Mouse (Mus musculus) heart, postnatal 0 days (tissue): ENCODE measurements at regions not wholly inside any gene's neighbourhood (a gene's known extent, or its start where the extent isn't known, plus 50 kb on each side); places are given as distances from the start of the nearest gene placed in this dataset.

Experiments used
- ATAC-seq: fragments of 200-750 bp; cut with Nextera tagmentation; 2 replicates; pipeline ENCODE4 v1.8.0; 2017; ENCODE audit warnings: low read depth, moderate number of reproducible peaks, moderate library complexity; ENCODE audit not compliant: insufficient read depth
- DNase-seq: peaks from one replicate; pipeline ENCODE4 v3.0.0-alpha.2; 2016; ENCODE audit warnings: low spot score
- H3K27ac ChIP-seq: fragments of 300-500 bp; sonication (generic); 2 replicates; pipeline ENCODE4 v1.5.1; 2014; ENCODE audit warnings: low read depth, mild to moderate bottlenecking
- H3K27me3 ChIP-seq: fragments of 300-500 bp; sonication (generic); 2 replicates; pipeline ENCODE4 v1.6.1; 2014; ENCODE audit warnings: low read length, mixed read lengths; ENCODE audit not compliant: control insufficient read depth, insufficient read depth
- H3K36me3 ChIP-seq: fragments of 300-500 bp; sonication (generic); replicated peaks from 2 replicates; pipeline ENCODE4 v1.6.1; 2014; ENCODE audit warnings: low read length, mixed read lengths; ENCODE audit not compliant: control insufficient read depth, insufficient read depth
- H3K4me1 ChIP-seq: fragments of 300-500 bp; sonication (generic); 2 replicates; pipeline ENCODE4 v1.6.1; 2014; ENCODE audit warnings: antibody characterized with exemption; ENCODE audit not compliant: control insufficient read depth, insufficient read depth
- H3K4me2 ChIP-seq: fragments of 300-500 bp; sonication (generic); 2 replicates; pipeline ENCODE4 v1.6.1; 2014; ENCODE audit warnings: low read depth, mild to moderate bottlenecking, low read length, moderate library complexity
- H3K4me3 ChIP-seq: fragments of 300-500 bp; sonication (generic); 2 replicates; pipeline ENCODE4 v1.5.1; 2014; ENCODE audit warnings: low read depth, low read length
- H3K9ac ChIP-seq: fragments of 300-500 bp; sonication (generic); replicated peaks from 2 replicates; pipeline ENCODE4 v1.6.1; 2014; ENCODE audit warnings: low read depth, low read length, mixed read lengths
- H3K9me3 ChIP-seq: fragments of 300-500 bp; sonication (generic); replicated peaks from 2 replicates; pipeline ENCODE4 v1.6.1; 2016; ENCODE audit warnings: low read length; ENCODE audit not compliant: control insufficient read depth
- CTCF ChIP-seq: IDR thresholded peaks from 2 replicates; pipeline ENCODE4 v1.5.1; 2016; ENCODE audit warnings: antibody characterized with exemption, control low read depth, low read depth
- EP300 ChIP-seq: IDR thresholded peaks from 2 replicates; pipeline ENCODE4 v1.6.1; 2016; ENCODE audit warnings: antibody characterized with exemption, low read depth
- WGBS: fragments of 180-500 bp; shearing (Covaris S2); extraction: QIAGEN DNeasy Blood & Tissue Kit; methylation state at CpG from one replicate; pipeline ENCODE4 v1.1.7; 2014; 5-methylcytosine and 5-hydroxymethylcytosine counted together

DNA sequence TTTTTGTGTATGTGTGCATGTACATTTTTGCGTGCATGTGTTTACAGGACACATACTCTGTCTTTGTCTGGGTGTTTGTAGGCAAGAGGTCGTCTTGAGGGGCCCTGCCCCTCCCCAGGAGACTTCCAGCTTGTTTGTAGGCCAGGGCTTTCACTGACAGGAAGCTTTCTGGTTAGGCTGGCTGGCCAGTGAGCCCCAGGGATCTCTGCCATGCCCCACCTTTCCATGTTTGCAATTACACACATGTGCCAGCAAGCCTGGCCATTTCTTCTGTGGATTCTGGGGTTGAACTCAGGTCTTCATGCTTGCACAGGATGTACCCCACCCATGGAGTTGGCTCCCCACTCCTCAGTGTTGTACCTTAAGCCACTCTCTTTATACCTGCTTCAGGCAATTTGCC is 166.4 kb downstream of the Gm11077 start:
- H3K9ac ChIP-seq = no peak overlapping the region
- no peak overlapping the region for H3K4me3 ChIP-seq
- H3K27me3 ChIP-seq = no peaks in the 10 kb centered on the region
- no peak for DNase-seq
- H3K4me1 ChIP-seq = no peaks in the 10 kb centered on the region
- H3K36me3 ChIP-seq = no peaks in the 10 kb centered on the region
- H3K9me3 ChIP-seq = no peaks in the 10 kb centered on the region
- WGBS = 56% methylated on average over 2 of the region's 2 CpGs
- H3K27ac ChIP-seq = no peak overlapping the region
- H3K4me2 ChIP-seq = no peak overlapping the region
- no peak for ATAC-seq
- TF ChIP-seq CTCF = no peak
- no peak for TF ChIP-seq EP300

DNA sequence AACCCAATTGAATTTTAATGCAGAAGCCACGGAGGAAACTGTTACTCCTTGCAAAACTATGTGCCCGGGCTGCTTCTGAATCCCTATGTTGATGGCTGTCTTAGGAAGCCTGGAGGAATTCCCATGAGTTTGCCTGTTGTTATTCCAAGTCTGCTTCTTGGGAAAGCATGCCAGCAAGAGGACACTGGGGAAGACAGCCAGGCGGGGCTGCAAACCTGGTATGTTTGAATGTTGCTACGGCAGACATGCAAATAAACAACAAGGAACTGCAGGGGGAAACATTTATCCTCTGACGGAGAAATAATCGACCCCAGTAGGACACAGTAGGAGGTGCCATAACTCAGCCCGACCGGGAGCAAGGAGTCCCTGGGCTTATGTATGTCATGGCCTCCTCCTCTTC is 168.0 kb downstream of the Gm11077 start:
- TF ChIP-seq EP300 (no peak), CTCF (no peak)
- ATAC-seq (no peak), DNase-seq (no peak)
- no peaks in the 10 kb centered on the region for H3K27me3 ChIP-seq
- no peak overlapping the region for H3K4me3 ChIP-seq
- H3K9ac ChIP-seq = no peak overlapping the region
- no peak overlapping the region for H3K27ac ChIP-seq
- no peaks in the 10 kb centered on the region for H3K36me3 ChIP-seq
- 32% methylated on average over 8 of the region's 8 CpGs for WGBS
- H3K4me1 ChIP-seq = no peaks in the 10 kb centered on the region
- H3K9me3 ChIP-seq = no peaks in the 10 kb centered on the region
- 0 out of 2 replicates have a peak overlapping the region, but pooled peaks have one; percentile 8 for H3K4me2 ChIP-seq

DNA sequence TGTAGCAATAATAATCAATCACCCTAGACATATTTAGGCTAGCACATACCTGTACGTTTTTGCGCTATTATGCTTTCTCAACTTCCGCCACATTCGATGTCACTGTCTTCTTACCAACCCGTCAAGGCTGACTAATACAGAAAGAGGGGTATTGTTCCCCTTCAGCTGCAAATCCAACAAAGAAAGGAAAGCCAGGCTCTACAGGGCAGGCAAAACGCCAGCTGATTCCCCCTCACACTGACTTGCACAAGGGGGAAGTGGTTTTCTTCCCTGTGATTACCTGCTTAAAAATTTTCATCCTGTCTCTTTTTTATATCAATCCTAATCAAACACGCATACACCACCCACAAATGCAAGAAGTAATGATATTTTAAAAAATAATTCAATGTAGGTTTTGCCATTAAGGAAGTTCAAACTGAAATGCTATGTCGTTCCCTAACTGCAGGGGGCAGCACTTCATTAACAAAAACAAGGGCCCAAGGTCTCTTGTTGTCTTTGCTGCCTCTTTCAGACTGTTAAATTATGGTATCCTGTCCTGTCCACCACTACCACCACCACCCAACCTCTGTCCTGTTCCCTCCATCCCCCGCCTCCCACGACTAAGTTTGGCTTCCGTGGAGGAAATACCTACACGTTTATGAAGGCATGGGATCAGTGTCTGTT is 195.4 kb downstream of the Gm11077 start:
- TF ChIP-seq CTCF = peak; percentile 65
- TF ChIP-seq EP300 = no peak
- Histone ChIP-seq H3K4me3 (no peak overlapping the region), H3K27me3 (no peaks in the 10 kb centered on the region), H3K9ac (no peak overlapping the region), H3K4me2 (no peak overlapping the region), H3K4me1 (no peaks in the 10 kb centered on the region), H3K9me3 (no peaks in the 10 kb centered on the region), H3K27ac (no peak overlapping the region), H3K36me3 (no peaks in the 10 kb centered on the region)
- ATAC-seq = no peak
- WGBS = 55% methylated on average over 12 of the region's 12 CpGs
- peak; percentile 55 for DNase-seq

DNA sequence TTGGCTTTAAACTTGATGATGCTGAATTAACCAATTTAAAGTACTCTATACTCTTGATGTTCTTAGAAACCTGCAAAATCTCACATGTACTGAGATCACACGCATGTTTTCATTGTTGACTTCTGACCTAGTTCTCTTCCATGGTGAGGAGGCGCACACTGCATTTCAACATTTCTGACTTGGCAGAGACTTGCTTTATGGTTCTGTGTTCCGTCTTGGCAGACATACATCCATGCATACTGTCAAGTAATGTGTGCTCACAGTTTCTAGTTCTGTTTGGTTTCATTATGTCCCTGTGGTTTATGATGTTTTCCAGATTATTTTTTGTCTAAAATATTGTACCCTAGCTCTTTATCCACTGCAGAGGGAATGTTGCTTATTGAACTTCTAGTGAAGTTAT is 198.5 kb downstream of the Gm11077 start:
- H3K9me3 ChIP-seq = no peaks in the 10 kb centered on the region
- H3K4me1 ChIP-seq = no peaks in the 10 kb centered on the region
- no peak overlapping the region for H3K9ac ChIP-seq
- no peaks in the 10 kb centered on the region for H3K27me3 ChIP-seq
- no peak overlapping the region for H3K4me2 ChIP-seq
- no peak overlapping the region for H3K27ac ChIP-seq
- ATAC-seq (no peak), DNase-seq (no peak)
- WGBS = 73% methylated on average over 3 of the region's 3 CpGs
- TF ChIP-seq CTCF (no peak), EP300 (no peak)
- no peaks in the 10 kb centered on the region for H3K36me3 ChIP-seq
- no peak overlapping the region for H3K4me3 ChIP-seq

DNA sequence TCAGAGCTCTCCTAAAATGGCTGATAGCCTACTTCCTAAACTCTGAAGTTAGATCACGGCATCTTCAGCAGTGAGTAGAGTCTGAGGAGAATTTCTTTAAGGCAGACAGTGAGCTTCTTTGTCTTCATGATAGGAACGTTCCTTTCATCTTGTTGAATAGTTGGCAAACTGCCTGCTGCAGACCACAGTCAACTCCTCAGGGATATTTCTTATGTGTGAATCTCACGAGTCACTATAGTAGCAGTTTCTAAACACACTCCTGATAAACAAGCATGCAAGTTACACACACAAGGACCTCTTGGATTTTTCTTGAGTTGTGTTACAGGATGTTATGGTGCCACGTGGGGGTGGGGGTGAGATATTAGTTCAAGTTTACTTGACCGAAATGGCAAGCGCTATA is 205.2 kb downstream of the Gm11077 start:
- DNase-seq (no peak), ATAC-seq (no peak)
- no peaks in the 10 kb centered on the region for H3K4me1 ChIP-seq
- H3K27ac ChIP-seq = no peak overlapping the region
- no peak overlapping the region for H3K4me3 ChIP-seq
- H3K36me3 ChIP-seq = no peaks in the 10 kb centered on the region
- 61% methylated on average over 6 of the region's 6 CpGs for WGBS
- H3K4me2 ChIP-seq = no peak overlapping the region
- H3K9ac ChIP-seq = no peak overlapping the region
- TF ChIP-seq CTCF (no peak), EP300 (no peak)
- H3K27me3 ChIP-seq = no peaks in the 10 kb centered on the region
- no peaks in the 10 kb centered on the region for H3K9me3 ChIP-seq

DNA sequence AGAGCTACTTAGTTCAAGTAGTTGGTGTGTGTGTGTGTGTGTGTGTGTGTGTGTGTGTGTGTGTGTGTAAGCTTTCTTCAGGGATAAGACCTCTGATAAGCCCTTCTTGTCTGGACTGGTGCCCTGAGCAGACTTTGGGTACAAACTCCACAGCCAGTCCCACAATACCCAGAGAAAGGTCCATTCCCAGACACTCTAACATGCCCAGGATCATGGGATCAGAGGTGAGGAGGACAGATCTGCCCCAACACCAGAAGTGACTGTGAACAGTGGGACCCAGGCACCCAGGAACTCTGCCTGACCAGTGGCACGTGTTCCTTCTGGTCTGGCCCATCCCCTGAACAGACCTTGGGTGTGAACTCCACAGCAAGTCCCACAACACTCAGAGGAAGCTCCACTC is 208.9 kb downstream of the Gm11077 start:
- H3K9me3 ChIP-seq = no peaks in the 10 kb centered on the region
- no peak overlapping the region for H3K27ac ChIP-seq
- no peaks in the 10 kb centered on the region for H3K36me3 ChIP-seq
- 77% methylated on average over 1 of the region's 1 CpGs for WGBS
- H3K27me3 ChIP-seq = no peaks in the 10 kb centered on the region
- no peaks in the 10 kb centered on the region for H3K4me1 ChIP-seq
- DNase-seq (no peak), ATAC-seq (no peak)
- no peak overlapping the region for H3K4me2 ChIP-seq
- H3K4me3 ChIP-seq = no peak overlapping the region
- TF ChIP-seq EP300 (no peak), CTCF (no peak)
- H3K9ac ChIP-seq = no peak overlapping the region
